Mouse (Mus musculus) forelimb bud, embryonic 11.5 days (tissue): ENCODE results near the gene Wfs1.
A peak's percentile ranks its signal among the peaks of the same experiment; 100 is the strongest.
"Not testable (repeated sequence)": the region's sequence is repeated elsewhere in the genome, so short reads cannot be mapped to it uniquely, and the experiment has no call there.

Experiments used
- DNase-seq: peaks from one replicate; pipeline ENCODE4 v3.0.0-alpha.2; 2012; ENCODE audit warnings: low read depth, low spot score

The Wfs1 gene

GRCm38 (mm10) chr5:36988124-36988780 lies 753 bp downstream of the Wfs1 start:
- peak; percentile 9 for DNase-seq

GRCm38 (mm10) chr5:36986617-36987016 lies 2.4 kb downstream of the Wfs1 start:
- no peak for DNase-seq

- DNase-seq = no peak
Observed at GRCm38 (mm10) chr5:36982271-36982670, 6.7 kb downstream of the Wfs1 start.

- no peak for DNase-seq
Observed at GRCm38 (mm10) chr5:36979631-36980030, 9.4 kb downstream of the Wfs1 start.

- no peak for DNase-seq
Observed at GRCm38 (mm10) chr5:36979001-36979400, 10.0 kb downstream of the Wfs1 start.

GRCm38 (mm10) chr5:36977809-36978208 lies 11.2 kb downstream of the Wfs1 start:
- DNase-seq = no peak

- no peak for DNase-seq
Observed at GRCm38 (mm10) chr5:36975336-36975735, 13.7 kb downstream of the Wfs1 start.

GRCm38 (mm10) chr5:36971587-36971986 lies 17.4 kb downstream of the Wfs1 start:
- DNase-seq = no peak

GRCm38 (mm10) chr5:36960501-36960900 lies 28.5 kb downstream of the Wfs1 start:
- no peak for DNase-seq

GRCm38 (mm10) chr5:36958837-36959236 lies 30.2 kb downstream of the Wfs1 start:
- peak; percentile 61 for DNase-seq

- DNase-seq = peak; percentile 12
Observed at GRCm38 (mm10) chr5:36955366-36955765, 33.6 kb downstream of the Wfs1 start.

- DNase-seq = no peak
Observed at GRCm38 (mm10) chr5:36952311-36952710, 36.7 kb downstream of the Wfs1 start.

- no peak for DNase-seq
Observed at GRCm38 (mm10) chr5:36950871-36951270, 38.1 kb downstream of the Wfs1 start.

- peak; percentile 62 for DNase-seq
Observed at GRCm38 (mm10) chr5:36948831-36949230, 40.2 kb downstream of the Wfs1 start.

- peak; percentile 66 for DNase-seq
Observed at GRCm38 (mm10) chr5:36946445-36946844, 42.6 kb downstream of the Wfs1 start.

GRCm38 (mm10) chr5:36945713-36946112 lies 43.3 kb downstream of the Wfs1 start:
- no peak for DNase-seq

- no peak for DNase-seq
Observed at GRCm38 (mm10) chr5:36945102-36945701, 43.8 kb downstream of the Wfs1 start.

GRCm38 (mm10) chr5:36944552-36944951 lies 44.5 kb downstream of the Wfs1 start:
- DNase-seq = no peak

- no peak for DNase-seq
Observed at GRCm38 (mm10) chr5:36942446-36942845, 46.6 kb downstream of the Wfs1 start.

GRCm38 (mm10) chr5:36938991-36939390 lies 50.0 kb downstream of the Wfs1 start:
- not testable (repeated sequence) for DNase-seq

- DNase-seq = no peak
Observed at GRCm38 (mm10) chr5:36938021-36938420, 51.0 kb downstream of the Wfs1 start.

- no peak for DNase-seq
Observed at GRCm38 (mm10) chr5:36936548-36936947, 52.5 kb downstream of the Wfs1 start.
